Mouse (Mus musculus): ENCODE measurements around the gene Decr2. TPM values are rescaled to one million over a fixed set of nuclear protein-coding genes. Genes with fewer than 3 reads are reported as not detected.
"Not testable (repeated sequence)": the region's sequence is repeated elsewhere in the genome, so short reads cannot be mapped to it uniquely, and the experiment has no call there.

Gene Decr2
- total and polyA plus RNA-seq, 3 experiments = 12.6 to 21.0 (median 16.8) TPM

GRCm38 (mm10) chr17:26100166-26100565, 10.0 kb upstream of the Decr2 start:
- Histone ChIP-seq H3K79me2 (replicated peaks; ENCODE audit: control insufficient read depth, extremely low read depth, insufficient read depth, poor library complexity, severe bottlenecking) (no peaks in the 10 kb centered on the region), H3K9ac (ENCODE audit: insufficient read depth, low read depth) (no peak overlapping the region), H3K27me3 (replicated peaks) (peaks cover 5% of the 10 kb centered on the region), H3K4me1 (ENCODE audit: control insufficient read depth in 1 of 2, insufficient read depth in 2 of 2) (peaks cover 0 to 3% of the 10 kb centered on the region in 2 experiments; a peak in 1 of 4 replicates), H3K4me3 (replicated peaks in 1 of 3; ENCODE audit: low read depth in 2 of 3, low read length in 2 of 3, poor library complexity in 1 of 3) (no peak overlapping the region), H3K27ac (ENCODE audit: insufficient read depth, low read depth) (no peak overlapping the region), H3K9me3 (replicated peaks; ENCODE audit: low read length) (no peaks in the 10 kb centered on the region), H3K4me2 (ENCODE audit: insufficient read depth, low read depth, poor library complexity, severe bottlenecking) (no peak overlapping the region), H3K36me3 (replicated peaks in 1 of 2; ENCODE audit: control insufficient read depth in 1 of 2, insufficient read depth in 1 of 2, low read length in 1 of 2) (no peaks in the 10 kb centered on the region)
- no peak for TF ChIP-seq ZC3H11A (IDR thresholded peaks at IDR 0.05; ENCODE audit: low read depth, low read length)
- no peak for TF ChIP-seq JUN (IDR thresholded peaks at IDR 0.05; ENCODE audit: insufficient read depth, low read depth, low read length)
- no peak for TF ChIP-seq GABPA (IDR thresholded peaks at IDR 0.05; ENCODE audit: insufficient replicate concordance, low read depth, low read length)
- no peak for TF ChIP-seq KAT2A (IDR thresholded peaks at IDR 0.05; ENCODE audit: insufficient replicate concordance, low read length)
- TF ChIP-seq MYC (IDR thresholded peaks at IDR 0.05; ENCODE audit: low read depth, low read length) = no peak
- TF ChIP-seq MAX (IDR thresholded peaks at IDR 0.05; ENCODE audit: low read length) = no peak
- no peak for TF ChIP-seq MAFK (IDR thresholded peaks at IDR 0.05; ENCODE audit: insufficient replicate concordance, low read length)
- no peak for TF ChIP-seq CHD2 (IDR thresholded peaks at IDR 0.05; ENCODE audit: low read length)
- no peak for TF ChIP-seq MAZ (IDR thresholded peaks at IDR 0.05; ENCODE audit: low read depth, low read length)
- no peak for TF ChIP-seq PAX5 (IDR thresholded peaks at IDR 0.05; ENCODE audit: low read length)
- no peak for TF ChIP-seq EP300 (IDR thresholded peaks at IDR 0.05; ENCODE audit: low read length)
- TF ChIP-seq ELF1 (IDR thresholded peaks at IDR 0.05; ENCODE audit: low read depth, low read length) = no peak
- TF ChIP-seq BHLHE40 (IDR thresholded peaks at IDR 0.05; ENCODE audit: low read depth, low read length) = no peak
- TF ChIP-seq POLR2AphosphoS2 (IDR thresholded peaks at IDR 0.05; ENCODE audit: low read depth, low read length) = no peak
- TF ChIP-seq HCFC1 (IDR thresholded peaks at IDR 0.05; ENCODE audit: low read depth, low read length) = no peak
- no peak for TF ChIP-seq UBTF (IDR thresholded peaks at IDR 0.05; ENCODE audit: low read depth, low read length)
- TF ChIP-seq MXI1 (IDR thresholded peaks at IDR 0.05; ENCODE audit: low read depth, low read length) = no peak
- TF ChIP-seq TCF12 (IDR thresholded peaks at IDR 0.05; ENCODE audit: low read depth, low read length) = no peak
- no peak for TF ChIP-seq JUND (conservative IDR thresholded peaks at IDR 0.05; ENCODE audit: low read depth, low read length)
- DNase-seq (ENCODE audit: extremely low read depth) = no peak
- dilution Hi-C loops (cut with MboI; ENCODE audit: extremely low pct_ligation_motif_present, extremely low pct_unique_long_range_greater_than_20kb, low sequenced_read_pairs) (no loop called here), in situ Hi-C loops (cut with MboI; ENCODE audit: low pct_ligation_motif_present, low pct_unique_long_range_greater_than_20kb, low sequenced_read_pairs) (no loop called here)

- dilution Hi-C loops (cut with MboI; ENCODE audit: extremely low pct_ligation_motif_present, extremely low pct_unique_long_range_greater_than_20kb, low sequenced_read_pairs); H3K36me3 ChIP-seq (replicated peaks in 1 of 2; ENCODE audit: control insufficient read depth in 1 of 2, insufficient read depth in 1 of 2, low read length in 1 of 2); H3K27ac ChIP-seq (ENCODE audit: insufficient read depth, low read depth); H3K9ac ChIP-seq (ENCODE audit: insufficient read depth, low read depth); H3K4me2 ChIP-seq (ENCODE audit: insufficient read depth, low read depth, poor library complexity, severe bottlenecking); H3K4me3 ChIP-seq (replicated peaks in 1 of 3; ENCODE audit: low read depth in 2 of 3, low read length in 2 of 3, poor library complexity in 1 of 3); in situ Hi-C loops (cut with MboI; ENCODE audit: low pct_ligation_motif_present, low pct_unique_long_range_greater_than_20kb, low sequenced_read_pairs); H3K4me1 ChIP-seq (ENCODE audit: control insufficient read depth in 1 of 2, insufficient read depth in 2 of 2); H3K9me3 ChIP-seq (replicated peaks; ENCODE audit: low read length); H3K79me2 ChIP-seq (replicated peaks; ENCODE audit: control insufficient read depth, extremely low read depth, insufficient read depth, poor library complexity, severe bottlenecking): not testable (repeated sequence)
- H3K27me3 ChIP-seq (replicated peaks) = peaks cover 11% of the 10 kb centered on the region
- peak; percentile 45 for TF ChIP-seq SMC3 (IDR thresholded peaks at IDR 0.05; ENCODE audit: low read depth, low read length)
- peak; percentile 85 for TF ChIP-seq MYC (IDR thresholded peaks at IDR 0.05; ENCODE audit: low read depth, low read length)
- peak; percentile 20; the same call in 1 of the 2 replicates for TF ChIP-seq ZNF384 (IDR thresholded peaks at IDR 0.05; ENCODE audit: low read depth, low read length)
- peak; percentile 11 to 77; a peak in 2 of 4 replicates for TF ChIP-seq CTCF (conservative IDR thresholded peaks at IDR 0.05 in 1 of 2, IDR thresholded peaks at IDR 0.05 in 1 of 2; ENCODE audit: low read depth in 2 of 2, low read length in 2 of 2)
- TF ChIP-seq RAD21 (IDR thresholded peaks at IDR 0.05; ENCODE audit: low read depth, low read length) = peak; percentile 43
- peak; percentile 31 for DNase-seq (ENCODE audit: extremely low read depth)
These were observed 9.2 kb upstream of the Decr2 start for GRCm38 (mm10) chr17:26099316-26099715.

Data from CH12.LX (cell line).